Mouse (Mus musculus) spleen, adult 2 months (tissue): ENCODE measurements around the gene Dnah6.

Experiments
- CTCF ChIP-seq: fragments of 200-500 bp; IDR thresholded peaks from 2 replicates; pipeline ENCODE4 v1.5.1; 2011; ENCODE audit warnings: mild to moderate bottlenecking, inconsistent platforms; ENCODE audit not compliant: insufficient read depth, insufficient read length, insufficient replicate concordance; ENCODE audit errors: extremely low read depth
- POLR2A ChIP-seq: fragments of 200-500 bp; IDR thresholded peaks from 2 replicates; pipeline ENCODE4 v1.6.1; 2011; ENCODE audit warnings: low read depth, low read length, inconsistent platforms

GRCm38 (mm10) chr6:73228408-73228807 lies 7.0 kb upstream of the Dnah6 start:
- TF ChIP-seq POLR2A (no peak), CTCF (no peak)
